Mouse (Mus musculus) limb, embryonic 12.5 days (tissue): Measurements from ENCODE around the gene Eif3b. TPM values are rescaled to one million over a fixed set of nuclear protein-coding genes. Genes with fewer than 3 reads are reported as not detected.
"Not testable (repeated sequence)": the region's sequence is repeated elsewhere in the genome, so short reads cannot be mapped to it uniquely, and the experiment has no call there.

Source experiments
- ATAC-seq: fragments of 200-750 bp; cut with Nextera tagmentation; 2 replicates; pipeline ENCODE4 v1.8.0; 2017; ENCODE audit warnings: low read depth, moderate TSS enrichment; ENCODE audit not compliant: insufficient number of reproducible peaks, insufficient read depth, low FRiP score, low TSS enrichment
- H3K27ac ChIP-seq: fragments of 300-500 bp; sonication (generic); 2 replicates; pipeline ENCODE4 v1.5.1; 2016; ENCODE audit warnings: mild to moderate bottlenecking, moderate library complexity
- H3K27me3 ChIP-seq: fragments of 300-500 bp; sonication (generic); 2 replicates; pipeline ENCODE4 v1.6.1; 2016; ENCODE audit warnings: mild to moderate bottlenecking, moderate library complexity
- H3K36me3 ChIP-seq: fragments of 300-500 bp; sonication (generic); 2 replicates; pipeline ENCODE4 v1.6.1; 2016; ENCODE audit warnings: mild to moderate bottlenecking, moderate library complexity
- H3K4me1 ChIP-seq: fragments of 300-500 bp; sonication (generic); replicated peaks from 2 replicates; pipeline ENCODE4 v1.6.1; 2016
- H3K4me2 ChIP-seq: fragments of 300-500 bp; sonication (generic); 2 replicates; pipeline ENCODE4 v1.6.1; 2016; ENCODE audit warnings: mild to moderate bottlenecking, moderate library complexity
- H3K4me3 ChIP-seq: fragments of 300-500 bp; sonication (generic); replicated peaks from 2 replicates; pipeline ENCODE4 v1.5.1; 2016; ENCODE audit warnings: mild to moderate bottlenecking
- H3K9ac ChIP-seq: fragments of 300-500 bp; sonication (generic); replicated peaks from 2 replicates; pipeline ENCODE4 v1.6.1; 2016; ENCODE audit warnings: mild to moderate bottlenecking, moderate library complexity
- H3K9me3 ChIP-seq: fragments of 300-500 bp; sonication (generic); 2 replicates; pipeline ENCODE4 v1.6.1; 2016; ENCODE audit warnings: mild to moderate bottlenecking, moderate library complexity
- WGBS: fragments of 180-500 bp; shearing (Covaris S2); methylation state at CpG from one replicate; pipeline ENCODE4 v1.1.7; 2016; 5-methylcytosine and 5-hydroxymethylcytosine counted together
- polyA plus RNA-seq: library from polyadenylated mRNA; unstranded; fragments of >200 nt; fragmentation: Nextera tagmentation; extraction: Ambion mirVana; gene quantifications from 2 replicates; pipeline ENCODE4 v1.2.1, GENCODE M21; 2016

Gene Eif3b
- polyA plus RNA-seq, 1 experiment from 2014 or later, result 187 TPM

DNA sequence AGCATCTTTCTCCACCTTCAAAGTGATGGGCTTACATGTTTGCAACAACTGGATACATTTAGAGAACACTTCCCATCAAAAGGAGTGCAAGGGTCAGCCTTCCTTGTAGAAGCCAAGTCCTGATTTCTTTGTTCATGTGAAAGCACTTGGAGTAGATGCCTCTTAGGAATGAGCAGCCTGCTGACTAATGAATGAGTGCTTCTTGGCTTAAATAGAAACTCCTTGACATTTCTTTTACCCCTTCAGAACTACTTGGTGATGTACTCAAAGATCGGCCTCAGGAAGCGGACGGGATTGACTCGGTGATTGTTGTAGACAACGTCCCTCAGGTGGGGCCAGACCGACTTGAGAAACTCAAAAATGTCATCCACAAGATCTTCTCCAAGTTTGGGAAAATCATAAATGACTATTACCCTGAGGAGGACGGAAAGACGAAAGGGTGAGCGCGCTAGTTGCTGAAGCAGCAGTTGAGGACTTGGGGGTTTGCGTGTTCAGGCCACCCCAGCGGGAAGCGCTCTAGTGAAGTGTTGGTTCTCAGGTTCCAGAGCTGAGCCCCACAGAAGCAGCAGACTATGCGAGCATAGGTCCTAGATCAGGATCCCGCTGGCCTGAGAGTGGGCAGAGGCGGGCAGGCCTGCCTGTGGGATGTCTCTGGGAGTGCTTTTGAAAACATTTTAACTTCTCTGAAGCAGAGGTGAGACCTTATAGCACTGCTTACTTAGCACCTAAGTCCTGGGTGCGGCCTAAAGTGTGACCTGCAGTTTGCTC lies 6.1 kb downstream of the Eif3b start:
- Histone ChIP-seq H3K4me1 (peaks cover 18% of the 10 kb centered on the region), H3K9me3 (no peaks in the 10 kb centered on the region), H3K4me2 (no peak overlapping the region), H3K27ac (no peak overlapping the region), H3K4me3 (no peak overlapping the region), H3K27me3 (no peaks in the 10 kb centered on the region), H3K9ac (no peak overlapping the region), H3K36me3 (peaks cover 73% of the 10 kb centered on the region)
- ATAC-seq, result no peak
- 96% methylated on average over 17 of the region's 17 CpGs for WGBS

GRCm38 (mm10) chr5:140439117-140439516 lies 20.0 kb downstream of the Eif3b start:
- H3K27me3 ChIP-seq, H3K9ac ChIP-seq, H3K27ac ChIP-seq, H3K4me3 ChIP-seq, H3K9me3 ChIP-seq, ATAC-seq, H3K4me2 ChIP-seq, H3K4me1 ChIP-seq: not testable (repeated sequence)
- 67% methylated on average over 1 of the region's 6 CpGs for WGBS
- H3K36me3 ChIP-seq, result peaks cover 92% of the 10 kb centered on the region

- WGBS, result 90% methylated on average over 3 of the region's 3 CpGs
- H3K27ac ChIP-seq, result no peak overlapping the region
- H3K27me3 ChIP-seq, result no peaks in the 10 kb centered on the region
- H3K4me3 ChIP-seq, result no peak overlapping the region
- H3K4me1 ChIP-seq, result no peaks in the 10 kb centered on the region
- no peak overlapping the region for H3K4me2 ChIP-seq
- no peak for ATAC-seq
- H3K36me3 ChIP-seq, result peaks cover 90% of the 10 kb centered on the region
- no peaks in the 10 kb centered on the region for H3K9me3 ChIP-seq
- no peak overlapping the region for H3K9ac ChIP-seq
These were observed 22.3 kb downstream of the Eif3b start for GRCm38 (mm10) chr5:140441406-140441805.

GRCm38 (mm10) chr5:140444012-140444411 lies 24.9 kb downstream of the Eif3b start:
- 84% methylated on average over 4 of the region's 4 CpGs for WGBS
- no peaks in the 10 kb centered on the region for H3K9me3 ChIP-seq
- H3K4me2 ChIP-seq, result no peak overlapping the region
- peaks cover 68% of the 10 kb centered on the region for H3K36me3 ChIP-seq
- no peaks in the 10 kb centered on the region for H3K4me1 ChIP-seq
- no peak overlapping the region for H3K9ac ChIP-seq
- H3K27ac ChIP-seq, result no peak overlapping the region
- ATAC-seq, result no peak
- no peak overlapping the region for H3K4me3 ChIP-seq
- no peaks in the 10 kb centered on the region for H3K27me3 ChIP-seq

- WGBS, result 91% methylated on average over 5 of the region's 5 CpGs
- Histone ChIP-seq H3K27ac (no peak within 1 kb of the TSS), H3K4me3 (no peak within 1 kb of the TSS), H3K36me3 (peaks cover 59% of the 10 kb centered on the region), H3K9ac (no peak within 1 kb of the TSS), H3K27me3 (no peaks in the 10 kb centered on the region), H3K4me2 (no peak within 1 kb of the TSS), H3K4me1 (no peaks in the 10 kb centered on the region), H3K9me3 (no peaks in the 10 kb centered on the region)
- no peak for ATAC-seq
These were observed 26.2 kb downstream of the Eif3b start, which contains the start of gene Gm4869 for GRCm38 (mm10) chr5:140445345-140445744. Gm4869 (plus strand) TSS chr5:140445645.

DNA sequence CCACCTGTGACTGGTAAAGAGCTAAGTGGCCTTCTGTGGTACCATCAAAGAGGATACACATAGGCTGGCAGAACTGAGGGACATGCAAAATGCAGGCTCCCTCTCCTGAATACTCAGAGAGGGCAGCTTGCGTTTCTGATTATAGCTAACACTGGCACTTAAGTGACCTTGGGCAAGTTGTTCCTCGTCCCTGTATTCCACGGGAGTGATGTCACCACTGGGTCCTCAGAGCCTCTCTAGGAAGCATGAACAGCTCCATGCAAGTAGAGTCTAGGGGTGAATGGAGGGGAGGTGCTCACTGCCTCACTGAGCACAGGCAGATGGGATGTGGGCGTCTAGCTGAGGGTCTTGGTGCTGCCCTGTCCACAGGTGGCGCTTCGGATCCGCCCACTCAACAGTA lies 26.9 kb downstream of the Eif3b start:
- no peak for ATAC-seq
- no peak overlapping the region for H3K27ac ChIP-seq
- H3K36me3 ChIP-seq, result peaks cover 52% of the 10 kb centered on the region
- no peaks in the 10 kb centered on the region for H3K4me1 ChIP-seq
- H3K4me2 ChIP-seq, result no peak overlapping the region
- 79% methylated on average over 7 of the region's 7 CpGs for WGBS
- H3K9ac ChIP-seq, result no peak overlapping the region
- no peak overlapping the region for H3K4me3 ChIP-seq
- H3K27me3 ChIP-seq, result no peaks in the 10 kb centered on the region
- H3K9me3 ChIP-seq, result no peaks in the 10 kb centered on the region

GRCm38 (mm10) chr5:140454488-140454887 lies 35.4 kb downstream of the Eif3b start:
- ATAC-seq, result no peak
- no peak overlapping the region for H3K27ac ChIP-seq
- H3K4me1 ChIP-seq, result no peaks in the 10 kb centered on the region
- no peaks in the 10 kb centered on the region for H3K27me3 ChIP-seq
- no peaks in the 10 kb centered on the region for H3K9me3 ChIP-seq
- H3K36me3 ChIP-seq, result no peaks in the 10 kb centered on the region
- H3K9ac ChIP-seq, result no peak overlapping the region
- no peak overlapping the region for H3K4me3 ChIP-seq
- no peak overlapping the region for H3K4me2 ChIP-seq

DNA sequence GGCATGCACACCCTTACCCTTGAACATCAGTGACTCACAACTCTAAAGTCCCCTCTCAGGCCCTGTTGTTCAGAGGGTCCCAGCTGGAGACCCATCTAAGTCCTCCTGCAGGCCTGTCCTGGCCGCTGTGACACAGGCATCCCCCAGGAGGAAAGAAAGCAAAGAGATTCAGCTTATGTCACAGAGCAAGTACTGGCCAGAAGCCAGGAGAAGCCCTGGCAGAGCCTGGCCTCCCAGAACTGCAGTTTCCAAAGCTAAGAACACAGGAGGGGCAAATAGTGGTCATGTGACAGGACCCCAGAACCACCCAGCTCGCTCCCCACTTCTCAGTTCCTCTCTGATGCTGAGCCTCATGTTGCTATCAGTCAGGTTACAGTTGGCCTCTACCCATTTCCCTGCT lies 36.3 kb downstream of the Eif3b start:
- no peaks in the 10 kb centered on the region for H3K9me3 ChIP-seq

DNA sequence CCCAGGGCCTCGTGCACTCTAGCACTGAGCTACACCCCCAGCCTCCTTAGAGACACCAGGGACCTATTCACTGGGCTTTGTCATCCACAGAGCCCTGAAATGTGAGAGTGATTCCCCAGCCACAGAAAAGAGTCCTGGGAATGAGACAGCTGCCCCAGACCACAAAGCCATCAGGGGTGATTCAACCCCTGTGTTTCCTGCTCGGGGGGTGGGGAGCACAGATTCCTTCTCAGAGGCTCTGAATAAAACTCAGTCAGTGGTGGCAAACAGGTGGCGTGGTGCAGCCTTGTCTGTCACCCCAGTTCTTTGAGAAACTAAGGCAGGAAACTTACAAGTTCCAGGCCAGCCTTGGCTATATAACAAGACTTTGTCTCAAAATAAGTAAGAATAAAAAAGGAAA lies 42.3 kb downstream of the Eif3b start:
- H3K4me3 ChIP-seq, result no peak overlapping the region
- H3K27ac ChIP-seq, result no peak overlapping the region
- ATAC-seq, result no peak
- H3K36me3 ChIP-seq, result no peaks in the 10 kb centered on the region
- peaks cover 16% of the 10 kb centered on the region for H3K9me3 ChIP-seq
- no peak overlapping the region for H3K4me2 ChIP-seq
- 74% methylated on average over 3 of the region's 3 CpGs for WGBS
- H3K4me1 ChIP-seq, result no peaks in the 10 kb centered on the region
- no peaks in the 10 kb centered on the region for H3K27me3 ChIP-seq
- H3K9ac ChIP-seq, result no peak overlapping the region

More for the DNA sequence above, 36.3 kb downstream of the Eif3b start:
- no peak overlapping the region for H3K4me3 ChIP-seq
- no peak overlapping the region for H3K4me2 ChIP-seq
- WGBS, result 67% methylated on average over 2 of the region's 2 CpGs
- H3K27me3 ChIP-seq, result no peaks in the 10 kb centered on the region
- ATAC-seq, result no peak
- no peaks in the 10 kb centered on the region for H3K36me3 ChIP-seq
- H3K27ac ChIP-seq, result no peak overlapping the region
- no peaks in the 10 kb centered on the region for H3K4me1 ChIP-seq
- H3K9ac ChIP-seq, result no peak overlapping the region

DNA sequence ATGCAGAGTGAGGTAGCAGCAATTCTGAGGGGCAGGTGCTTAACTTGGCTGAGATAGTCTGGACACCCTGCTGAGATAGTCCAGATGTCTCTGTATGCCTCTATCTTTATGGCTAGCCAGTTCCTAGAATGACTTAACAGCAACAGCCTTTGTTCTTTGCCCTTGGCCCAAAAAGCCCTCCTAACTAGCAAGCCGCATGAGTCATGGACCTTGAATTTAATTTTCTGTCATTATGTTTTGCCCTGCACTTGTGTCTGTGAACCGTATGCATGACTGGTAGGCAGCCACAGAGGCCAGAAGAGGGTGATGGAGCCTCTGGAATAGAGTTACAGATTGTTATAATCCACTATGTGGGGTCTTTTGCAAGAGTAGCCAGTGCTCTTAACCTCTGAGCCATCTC lies 44.0 kb downstream of the Eif3b start:
- H3K36me3 ChIP-seq, H3K4me3 ChIP-seq, H3K4me2 ChIP-seq, H3K27ac ChIP-seq, H3K9ac ChIP-seq, ATAC-seq, H3K27me3 ChIP-seq, H3K4me1 ChIP-seq: not testable (repeated sequence)
- H3K9me3 ChIP-seq, result peaks cover 16% of the 10 kb centered on the region
- 81% methylated on average over 2 of the region's 2 CpGs for WGBS

DNA sequence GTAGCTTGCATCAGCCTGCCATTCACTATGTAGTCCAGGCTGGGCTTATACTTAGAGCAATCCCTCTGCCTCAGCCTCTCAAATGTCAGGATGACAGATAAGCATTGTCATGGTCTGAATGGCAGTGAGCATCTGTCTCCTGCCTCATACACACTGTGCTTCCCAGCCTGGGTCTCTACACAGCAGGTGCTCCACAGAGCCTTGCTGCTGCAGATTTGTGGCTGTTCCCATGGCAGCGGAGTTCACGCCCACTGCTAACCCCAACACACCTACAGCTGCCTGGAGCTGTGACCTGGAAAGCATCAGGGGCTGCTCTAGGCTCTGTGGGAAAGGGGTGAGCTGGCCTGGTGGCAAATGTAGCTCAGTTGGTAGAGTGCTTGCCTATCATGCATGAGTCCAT lies 45.8 kb downstream of the Eif3b start:
- Histone ChIP-seq H3K9me3 (peaks cover 16% of the 10 kb centered on the region), H3K4me1 (no peaks in the 10 kb centered on the region), H3K9ac (no peak overlapping the region), H3K27ac (no peak overlapping the region), H3K4me3 (no peak overlapping the region), H3K27me3 (no peaks in the 10 kb centered on the region), H3K36me3 (no peaks in the 10 kb centered on the region), H3K4me2 (no peak overlapping the region)
- WGBS, result 87% methylated on average over 2 of the region's 2 CpGs
- ATAC-seq, result no peak

GRCm38 (mm10) chr5:140472336-140472735 lies 53.2 kb downstream of the Eif3b start:
- Histone ChIP-seq H3K4me3 (no peak overlapping the region), H3K27me3 (no peaks in the 10 kb centered on the region), H3K27ac (no peak overlapping the region), H3K36me3 (no peaks in the 10 kb centered on the region), H3K4me1 (no peaks in the 10 kb centered on the region), H3K9ac (no peak overlapping the region), H3K4me2 (no peak overlapping the region), H3K9me3 (peaks cover 4% of the 10 kb centered on the region; the same call in 1 of the 2 replicates)
- WGBS, result 89% methylated on average over 3 of the region's 3 CpGs
- no peak for ATAC-seq
